Mouse (Mus musculus) gastrocnemius, adult 2 months (tissue): Measurements from ENCODE around the gene Mlxip. TPM values are rescaled to one million over a fixed set of nuclear protein-coding genes. Genes with fewer than 3 reads are reported as not detected.

Experiments used
- DNase-seq: peaks from one replicate; pipeline ENCODE4 v3.0.0; 2022
- H3K27ac ChIP-seq: fragments of 200-600 bp; 2 replicates; pipeline ENCODE4 v1.8.1; 2022; ENCODE audit warnings: mild to moderate bottlenecking
- H3K4me3 ChIP-seq: fragments of 200-600 bp; 2 replicates; pipeline ENCODE4 v1.8.1; 2022; ENCODE audit warnings: mild to moderate bottlenecking, moderate library complexity
- CTCF ChIP-seq: fragments of 200-600 bp; IDR thresholded peaks from 2 replicates; pipeline ENCODE4 v1.8.1; 2022; ENCODE audit warnings: antibody characterized with exemption, mild to moderate bottlenecking, moderate library complexity
- intact Hi-C: fragments of 180-260 bp; cut with DNase I; formaldehyde crosslinking; loops from one replicate; pipeline ENCODE4 v1.15.1; 2025
- total RNA-seq, 2 experiments: library from RNA; stranded (reverse); gene quantifications; 2 replicates each; pipeline ENCODE4 v1.2.3; 2021

Gene Mlxip
- total RNA-seq, 2 experiments from 2014 or later = 55.7 to 66.0 TPM

GRCm38 (mm10) chr5:123442283-123442682 is 47.7 kb downstream of the Mlxip start:
- H3K27ac ChIP-seq = no peak overlapping the region
- no peak overlapping the region for H3K4me3 ChIP-seq
- DNase-seq = no peak
- intact Hi-C loops = loop anchor here (5.0 to 10.0 kb wide), 2 partner anchors 170 to 187 kb away; partner anchors contain the start of gene Wdr66
- TF ChIP-seq CTCF = no peak

DNA sequence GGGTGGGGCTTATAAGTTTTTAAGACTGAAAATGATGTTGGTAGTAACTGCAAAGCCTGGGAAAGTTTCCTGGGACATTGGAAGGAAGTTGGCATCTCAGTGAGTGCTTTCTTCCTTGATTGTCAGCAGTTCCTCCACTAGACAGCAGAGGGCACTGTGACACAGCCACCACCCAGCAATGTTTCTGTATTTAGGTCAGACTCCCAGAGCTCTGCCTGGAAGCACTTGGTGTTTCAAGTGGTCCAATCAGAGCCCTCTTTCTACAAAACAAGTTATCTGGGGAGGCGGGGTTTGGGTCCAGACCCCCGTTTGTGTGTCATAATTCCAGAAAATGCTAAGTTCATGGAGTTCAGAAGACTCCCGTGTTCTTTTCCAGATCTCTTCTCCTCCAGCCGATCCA is 49.5 kb downstream of the Mlxip start:
- Histone ChIP-seq H3K4me3 (no peak overlapping the region), H3K27ac (peak overlapping the region; percentile 39; the same call in 1 of the 2 replicates)
- no peak; the same call in 1 of the 2 replicates for TF ChIP-seq CTCF
- intact Hi-C loops = loop anchor here (1.0 to 10.0 kb wide), 4 partner anchors 59 to 189 kb away; partner anchors contain the start of gene Wdr66
- DNase-seq = peak; percentile 73

- intact Hi-C loops = loop anchor here (1.0 to 10.0 kb wide), 4 partner anchors 58 to 190 kb away; partner anchors contain the start of gene Wdr66
- H3K27ac ChIP-seq = no peak overlapping the region
- TF ChIP-seq CTCF = no peak
- H3K4me3 ChIP-seq = no peak overlapping the region
- no peak for DNase-seq
Measured at GRCm38 (mm10) chr5:123444849-123445334, 50.3 kb downstream of the Mlxip start.

DNA sequence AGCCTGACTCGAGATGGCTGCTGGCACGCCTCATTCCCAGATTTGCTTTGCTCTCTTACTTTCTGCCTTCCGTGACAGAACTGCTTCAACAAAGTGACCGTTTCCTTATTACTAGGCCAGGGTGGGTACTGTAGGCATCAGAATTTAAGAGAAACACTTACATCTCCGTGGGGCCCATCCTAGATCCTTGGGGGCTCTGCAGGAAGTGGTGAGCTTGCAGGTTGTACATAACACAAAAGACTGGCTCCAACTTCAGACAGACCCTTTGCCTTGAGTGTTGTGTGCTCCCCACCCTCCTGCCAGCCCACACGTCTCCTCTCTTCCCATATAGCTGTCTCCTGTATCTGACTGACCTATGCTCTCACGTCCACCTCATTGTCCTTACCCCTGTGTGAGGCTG is 57.3 kb downstream of the Mlxip start:
- Histone ChIP-seq H3K4me3 (no peak overlapping the region), H3K27ac (no peak overlapping the region)
- no peak for TF ChIP-seq CTCF
- DNase-seq = no peak
- intact Hi-C loops = no loop called here

- no peak for TF ChIP-seq CTCF
- no peak overlapping the region for H3K4me3 ChIP-seq
- intact Hi-C loops = no loop called here
- DNase-seq = no peak
- no peak overlapping the region for H3K27ac ChIP-seq
Measured at GRCm38 (mm10) chr5:123461420-123461819, 66.8 kb downstream of the Mlxip start.

DNA sequence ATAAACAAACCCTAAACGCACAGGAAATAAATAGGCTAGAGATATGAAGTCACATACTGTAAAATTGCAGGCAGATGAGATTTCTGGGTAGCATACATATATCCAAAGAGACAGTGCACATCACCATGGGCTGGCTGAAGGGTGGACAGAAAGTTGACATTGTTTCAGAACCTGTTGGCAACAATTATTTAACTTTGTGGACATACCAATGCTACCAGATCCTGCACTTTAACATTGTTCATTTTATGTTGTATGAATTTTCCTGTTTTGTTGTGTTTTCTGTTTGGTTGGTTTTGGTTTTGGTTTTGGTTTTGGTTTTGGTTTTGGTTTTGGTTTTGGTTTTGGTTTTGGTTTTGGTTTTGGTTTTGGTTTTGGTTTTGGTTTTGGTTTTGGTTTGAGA is 70.0 kb downstream of the Mlxip start:
- no peak for TF ChIP-seq CTCF
- no peak overlapping the region for H3K4me3 ChIP-seq
- intact Hi-C loops = no loop called here
- no peak for DNase-seq
- no peak overlapping the region for H3K27ac ChIP-seq

GRCm38 (mm10) chr5:123470784-123471400 is 76.3 kb downstream of the Mlxip start:
- intact Hi-C loops = no loop called here
- DNase-seq = no peak
- Histone ChIP-seq H3K4me3 (no peak overlapping the region), H3K27ac (no peak overlapping the region)
- TF ChIP-seq CTCF = no peak

DNA sequence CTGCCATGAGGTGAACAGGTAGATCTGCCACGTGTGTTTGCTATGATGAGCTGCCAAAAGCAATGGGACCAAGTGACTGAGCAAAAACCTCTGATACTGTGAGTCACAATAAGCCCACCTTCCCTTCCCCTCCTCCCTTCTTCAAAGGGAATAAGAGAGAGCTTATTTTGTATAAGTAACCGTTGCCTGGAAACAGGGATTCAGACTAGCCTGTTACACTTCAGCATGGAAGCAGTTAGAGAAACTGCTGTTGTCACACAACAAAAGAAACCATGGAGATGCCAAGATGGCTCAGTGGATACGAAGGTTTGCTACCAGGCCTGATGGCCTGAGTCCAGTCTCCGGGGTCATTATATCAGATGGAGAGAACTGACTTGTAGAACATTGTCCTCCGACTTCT is 79.2 kb downstream of the Mlxip start:
- Histone ChIP-seq H3K27ac (no peak overlapping the region), H3K4me3 (no peak overlapping the region)
- no peak for TF ChIP-seq CTCF
- intact Hi-C loops = no loop called here
- no peak for DNase-seq

DNA sequence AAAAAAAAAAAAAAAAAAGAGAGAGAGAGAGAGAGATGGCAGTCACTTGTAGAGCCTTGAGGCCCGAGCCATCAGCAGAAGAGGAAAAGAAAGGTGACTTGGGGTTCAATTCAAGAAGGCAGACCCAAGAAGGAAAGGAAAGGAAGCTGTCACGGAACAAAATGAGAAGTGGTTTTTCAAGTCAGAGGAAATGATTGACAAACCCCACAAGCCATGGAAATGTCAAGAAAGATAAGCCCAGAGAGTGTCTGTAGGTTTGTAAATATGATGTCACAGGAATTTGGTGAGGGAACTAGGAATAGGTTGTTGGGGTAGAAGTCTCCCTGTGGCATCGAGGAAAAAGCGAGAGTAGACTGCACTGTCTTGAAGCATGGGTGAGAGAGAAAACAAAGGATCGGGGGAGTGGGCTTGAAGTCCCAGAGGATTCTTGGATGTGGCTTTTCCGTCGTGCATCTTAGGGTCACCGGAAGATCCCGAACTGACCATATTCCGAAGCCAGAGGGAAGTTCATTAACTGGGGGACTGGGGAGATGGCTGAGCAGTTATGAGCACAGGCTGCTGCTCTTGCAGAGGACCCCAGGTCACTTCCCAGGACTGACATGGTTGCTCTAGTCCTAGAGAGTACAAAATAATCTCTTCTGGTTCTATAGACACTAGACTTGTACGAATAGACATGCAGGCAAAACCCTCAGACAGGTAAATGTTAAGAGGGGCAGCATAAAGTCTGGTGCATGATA is 93.2 kb downstream of the Mlxip start:
- intact Hi-C loops = no loop called here
- no peak overlapping the region for H3K4me3 ChIP-seq
- DNase-seq = no peak
- no peak overlapping the region for H3K27ac ChIP-seq
- TF ChIP-seq CTCF = no peak

DNA sequence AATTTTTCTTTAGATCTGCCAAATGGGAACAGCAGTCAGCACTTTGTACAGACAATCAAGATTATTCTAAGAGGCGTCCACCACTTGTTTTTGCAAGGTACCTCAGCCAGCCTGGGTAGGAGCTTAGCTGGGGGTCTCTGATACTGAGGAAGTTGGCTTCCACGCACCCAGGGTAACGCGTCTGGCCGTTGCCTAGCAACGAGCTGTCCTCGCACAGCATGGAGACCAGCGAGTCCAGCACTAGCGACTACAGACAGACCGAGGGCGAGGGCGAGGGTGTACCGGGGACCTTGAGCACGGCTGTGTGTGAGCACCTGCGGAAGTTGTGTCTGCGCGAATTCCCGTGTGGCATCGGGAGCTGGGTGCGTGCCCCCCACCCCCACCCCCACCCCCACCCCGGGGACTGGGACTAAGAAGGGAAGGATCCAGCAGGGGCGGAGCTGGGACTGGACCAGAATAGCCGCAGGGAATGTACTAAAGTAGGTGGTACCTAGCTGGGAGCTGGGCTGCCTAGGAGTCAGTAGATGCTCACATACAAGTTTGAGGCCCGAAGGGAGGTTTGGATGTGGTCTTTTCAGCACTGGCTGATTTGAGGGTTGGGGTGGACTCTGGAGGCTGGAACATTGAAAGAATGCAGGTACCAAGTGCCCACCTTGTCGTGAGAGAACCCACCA is 94.7 kb downstream of the Mlxip start, which contains the start of the genes Lrrc43 and Il31:
Lrrc43 (plus strand) TSS at position 194 of the 674 bp plus-strand sequence.
Il31 (minus strand) TSS at position 378 of the 674 bp plus-strand sequence.
- H3K4me3 ChIP-seq = no peak within 1 kb of the TSS
- intact Hi-C loops = no loop called here
- H3K27ac ChIP-seq = peak within 1 kb of the TSS; percentile 38; the same call in 1 of the 2 replicates
- no peak for DNase-seq
- TF ChIP-seq CTCF = no peak

GRCm38 (mm10) chr5:123489935-123490334 is 95.3 kb downstream of the Mlxip start:
- H3K27ac ChIP-seq = peak overlapping the region; percentile 38; the same call in 1 of the 2 replicates
- intact Hi-C loops = no loop called here
- no peak overlapping the region for H3K4me3 ChIP-seq
- peak; percentile 56 for DNase-seq
- TF ChIP-seq CTCF = no peak

- no peak overlapping the region for H3K27ac ChIP-seq
- DNase-seq = no peak
- no peak overlapping the region for H3K4me3 ChIP-seq
- TF ChIP-seq CTCF = peak; percentile 61
- intact Hi-C loops = loop anchor here (5.0 kb wide), 1 partner anchor 122 kb away; no protein-coding TSS in a partner anchor
Measured at GRCm38 (mm10) chr5:123499717-123500116, 105.1 kb downstream of the Mlxip start.
